ENCODE assay signal across 18 mouse cellular contexts in genomic region chr16:90390731-90391130, GRCm38 (mm10). TPM values are rescaled to one million over a fixed set of nuclear protein-coding genes. Genes with fewer than 3 reads are reported as not detected.
DNase-seq lines count a peak whose midpoint lies in the region; ATAC-seq and TF ChIP-seq lines count a peak whose summit lies in the region.
"Had no signal": no experiment of that assay in that cellular context is flagged by ENCODE, and none has a peak within 500 bp of the region (broad histone marks: within the 10 kb centered on the region; RNA-seq: fewer than 3 reads in every experiment).

No protein-coding gene starts in this region.

- peaks cover 60% of the 10 kb centered on the region for H3K4me1 ChIP-seq in heart, embryonic 15.5 days (replicated peaks)
- no peaks in the 10 kb centered on the region; the same call in 1 of the 2 replicates for H3K4me1 ChIP-seq in heart, adult 2 months (ENCODE audit: control insufficient read depth, insufficient read depth, low read length)
- H3K4me1 ChIP-seq in lung, postnatal 0 days (ENCODE audit: insufficient read depth, low read depth, low read length) = peaks cover 8% of the 10 kb centered on the region; the same call in 1 of the 2 replicates

- H3K27me3 ChIP-seq in heart, embryonic 15.5 days = no peaks in the 10 kb centered on the region
- peaks cover 3% of the 10 kb centered on the region for H3K27me3 ChIP-seq in heart, adult 2 months (ENCODE audit: control insufficient read depth, insufficient read depth, low read length)
- H3K27me3 ChIP-seq in lung, postnatal 0 days (replicated peaks; ENCODE audit: insufficient read depth, low read length) = no peaks in the 10 kb centered on the region
- H3K27me3 ChIP-seq: embryonic facial prominence, embryonic 13.5 days; forebrain, embryonic 15.5 days; hindbrain, embryonic 12.5 days; midbrain, embryonic 15.5 days had no signal

- H3K36me3 ChIP-seq in heart, embryonic 15.5 days = peaks cover 6% of the 10 kb centered on the region
- no peaks in the 10 kb centered on the region for H3K36me3 ChIP-seq in heart, adult 2 months (ENCODE audit: control insufficient read depth, insufficient read depth, low read length)
- H3K36me3 ChIP-seq in lung, postnatal 0 days (ENCODE audit: insufficient read depth, low read length) = no peaks in the 10 kb centered on the region
- H3K36me3 ChIP-seq: midbrain, embryonic 15.5 days had no signal

- no peak overlapping the region for H3K9ac ChIP-seq in heart, embryonic 15.5 days
- no peak overlapping the region for H3K9ac ChIP-seq in heart, adult 2 months (ENCODE audit: low read depth, low read length)
- no peak overlapping the region for H3K9ac ChIP-seq in lung, postnatal 0 days (replicated peaks; ENCODE audit: low read depth)
- H3K9ac ChIP-seq: embryonic facial prominence, embryonic 13.5 days; forebrain, embryonic 15.5 days; hindbrain, embryonic 12.5 days; midbrain, embryonic 15.5 days had no signal

- H3K79me2 ChIP-seq in heart, adult 2 months (replicated peaks; ENCODE audit: control insufficient read depth, insufficient read depth, low read length) = no peaks in the 10 kb centered on the region

- TF ChIP-seq CTCF in heart, adult 2 months (IDR thresholded peaks at IDR 0.05) = no peak
- no peak for TF ChIP-seq CTCF in lung, postnatal 0 days (IDR thresholded peaks at IDR 0.05)

- H3K9me3 ChIP-seq in heart, embryonic 15.5 days (replicated peaks) = no peaks in the 10 kb centered on the region
- no peaks in the 10 kb centered on the region for H3K9me3 ChIP-seq in lung, postnatal 0 days (ENCODE audit: low read length)
- H3K9me3 ChIP-seq: embryonic facial prominence, embryonic 13.5 days; forebrain, embryonic 15.5 days; hindbrain, embryonic 12.5 days; midbrain, embryonic 15.5 days had no signal

- ATAC-seq in heart, embryonic 15.5 days (replicated peaks; ENCODE audit: insufficient number of reproducible peaks, insufficient read depth, low FRiP score, low read depth) = no peak
- peak; percentile 44 for ATAC-seq in lung, postnatal 0 days
- ATAC-seq: forebrain, embryonic 15.5 days; inflammation-experienced regulatory T-cells, adult 6 months; midbrain, embryonic 15.5 days had no signal

- WGBS in heart, embryonic 15.5 days = 77% methylated on average over 16 of the region's 16 CpGs
- 87% methylated on average over 16 of the region's 16 CpGs for WGBS in heart, adult 2 months
- 72% methylated on average over 16 of the region's 16 CpGs for WGBS in lung, postnatal 0 days

- intact Hi-C loops in heart, adult 2 months (cut with DNase I) = no loop called here

- DNase-seq in heart, adult 2 months = no peak
- peak; percentile 30 to 43 for DNase-seq in adrenal gland, adult 18-20 months (ENCODE audit: low spot score in 2 of 2)
- DNase-seq in adrenal gland, adult 8-10 months = peak; percentile 65
- peak; percentile 81 for DNase-seq in lung, postnatal 0 days (ENCODE audit: low spot score)
- DNase-seq in spleen, postnatal 14 days (ENCODE audit: low spot score in 2 of 2) = no peak
- no peak for DNase-seq in cerebellum, postnatal 14 days
- DNase-seq: cerebellum, adult 9-11 months; gastrocnemius, postnatal 36 days; kidney, postnatal 4 days had no signal

- no peak for TF ChIP-seq POLR2A in heart, adult 2 months (IDR thresholded peaks at IDR 0.05; ENCODE audit: insufficient read depth, low read depth, low read length)

- peak overlapping the region; percentile 64; the same call in 1 of the 2 replicates for H3K27ac ChIP-seq in heart, embryonic 15.5 days
- H3K27ac ChIP-seq in heart, adult 2 months = no peak overlapping the region
- H3K27ac ChIP-seq in lung, postnatal 0 days (ENCODE audit: low read length) = no peak overlapping the region
- H3K27ac ChIP-seq: embryonic facial prominence, embryonic 13.5 days; forebrain, embryonic 15.5 days; hindbrain, embryonic 12.5 days; midbrain, embryonic 15.5 days had no signal

- no peak overlapping the region for H3K4me3 ChIP-seq in heart, embryonic 15.5 days
- H3K4me3 ChIP-seq in heart, adult 2 months = no peak overlapping the region
- no peak overlapping the region for H3K4me3 ChIP-seq in lung, postnatal 0 days (ENCODE audit: low read depth, low read length)
- H3K4me3 ChIP-seq: embryonic facial prominence, embryonic 13.5 days; forebrain, embryonic 15.5 days; hindbrain, embryonic 12.5 days; midbrain, embryonic 15.5 days; myocyte had no signal

- no peak for TF ChIP-seq EP300 in heart, adult 2 months (IDR thresholded peaks at IDR 0.05; ENCODE audit: insufficient read depth, low read depth, low read length)
- no peak for TF ChIP-seq EP300 in lung, postnatal 0 days (IDR thresholded peaks at IDR 0.05)

- no peak overlapping the region; the same call in 1 of the 2 replicates for H3K4me2 ChIP-seq in heart, embryonic 15.5 days
- H3K4me2 ChIP-seq in lung, postnatal 0 days (replicated peaks; ENCODE audit: low read depth, low read length) = no peak overlapping the region
- H3K4me2 ChIP-seq: embryonic facial prominence, embryonic 13.5 days; forebrain, embryonic 15.5 days; hindbrain, embryonic 12.5 days; liver, embryonic 11.5 days; midbrain, embryonic 15.5 days had no signal

RNA-seq across cellular contexts. Expression of gene Hunk, which starts 4.9 kb away (rescaled TPM):
- 7.2 and 9.8 TPM in 2 replicates for polyA plus RNA-seq in heart, embryonic 15.5 days (2015; fragmentation: Nextera tagmentation; extraction: Ambion mirVana)
- total RNA-seq in heart, adult 2 months (2021) = under 1 TPM; 0.44 to 0.59 TPM
- polyA plus RNA-seq in heart, adult 2 months (2012; rRNA removed) = 0.53 and 0.59 TPM in 2 replicates
- 1 to 10 TPM; 2.8 to 3.7 TPM for total RNA-seq in adrenal gland, adult 18-20 months (2021)
- total RNA-seq in adrenal gland, adult 8-10 months (2022) = 10 to 100 TPM in 2 of 4 experiments, 1 to 10 TPM in 2; 5.3 to 14.9 (median 8.2) TPM
- 6.4 and 7.4 TPM in 2 replicates for polyA plus RNA-seq in lung, postnatal 0 days (2015; fragmentation: Nextera tagmentation; extraction: Ambion mirVana)
- total RNA-seq: megakaryocyte-erythroid progenitor cell, adult 5-6 weeks had no signal

Comparison
In these comparisons a context has a peak if more than half of its experiments do, and no peak if none do; other contexts are left out.
1. DNase-seq: peak in adrenal gland, adult 18-20 months (2 of 2), adrenal gland, adult 8-10 months (single experiment) and lung, postnatal 0 days (single experiment); none in heart, adult 2 months (0 of 2), spleen, postnatal 14 days (0 of 2) and cerebellum, postnatal 14 days (0 of 2).